Mouse (Mus musculus): ENCODE measurements around the gene Ccser2.

DNA sequence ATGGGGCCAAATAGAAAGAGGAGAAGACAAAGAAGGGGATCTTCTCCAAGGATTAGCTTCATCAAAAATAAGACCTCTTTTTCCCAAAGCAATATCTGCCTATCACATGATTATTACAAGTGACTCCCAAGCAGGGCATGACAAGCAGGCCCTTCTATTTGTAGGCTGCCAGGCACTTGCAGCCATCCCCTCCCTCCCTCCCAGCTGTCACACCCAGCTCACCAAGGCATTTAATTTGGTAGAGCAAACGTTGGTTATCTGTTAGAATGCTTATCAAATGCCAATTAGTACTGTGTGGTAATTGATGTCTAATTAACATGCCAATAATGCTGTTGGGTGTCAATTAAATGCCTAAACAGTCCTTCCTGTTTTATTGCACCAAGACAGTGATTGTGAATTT is 119.7 kb downstream of the Ccser2 start:
- TF ChIP-seq TAL1 (IDR thresholded peaks at IDR 0.05; ENCODE audit: low read length) (no peak), GATA1 (IDR thresholded peaks at IDR 0.05; ENCODE audit: low read length) (no peak)
